Mouse (Mus musculus): ENCODE data around the gene Ywhab. TPM values are rescaled to one million over a fixed set of nuclear protein-coding genes. Genes with fewer than 3 reads are reported as not detected.

The Ywhab gene
- total and polyA plus RNA-seq, 2 experiments from 2014 or later = 160 to 656 TPM

DNA sequence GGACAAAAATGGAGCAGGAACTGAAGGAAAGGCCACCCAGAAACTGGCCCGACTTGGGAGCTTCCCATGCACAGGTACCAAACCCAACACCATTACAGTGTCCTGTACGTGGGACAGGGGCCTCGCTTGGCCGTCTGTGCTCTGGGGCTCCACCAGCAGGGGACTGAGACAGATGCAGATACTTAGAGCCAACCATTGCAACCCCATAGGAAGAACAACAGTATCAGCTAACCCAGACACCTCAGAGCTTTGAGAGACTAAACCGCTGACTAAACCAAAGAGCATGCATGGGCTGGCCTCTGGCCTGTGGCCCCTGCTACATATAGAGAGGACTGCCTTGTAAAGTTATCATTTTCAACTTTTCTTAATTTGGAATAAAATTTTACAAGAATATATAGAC lies 9.7 kb downstream of the Ywhab start:
- DNase-seq (ENCODE audit: low spot score) = no peak
- WGBS = 82% methylated on average over 5 of the region's 5 CpGs
- no peak for TF ChIP-seq CTCF (IDR thresholded peaks at IDR 0.05)
- Histone ChIP-seq H3K4me2 (ENCODE audit: low read depth, low read length, poor library complexity, severe bottlenecking) (no peak overlapping the region), H3K4me3 (ENCODE audit: low read depth, low read length) (no peak overlapping the region), H3K4me1 (ENCODE audit: insufficient read depth, low read length) (peaks cover 5% of the 10 kb centered on the region; the same call in 1 of the 2 replicates), H3K9me3 (ENCODE audit: low read length) (no peaks in the 10 kb centered on the region), H3K27ac (ENCODE audit: low read depth, low read length) (no peak overlapping the region), H3K9ac (replicated peaks; ENCODE audit: low read length, poor library complexity, severe bottlenecking) (no peak overlapping the region), H3K36me3 (ENCODE audit: insufficient read depth, low read length) (no peaks in the 10 kb centered on the region), H3K27me3 (ENCODE audit: insufficient read depth, low read length) (no peaks in the 10 kb centered on the region)
- ATAC-seq (ENCODE audit: low FRiP score) = no peak

DNA sequence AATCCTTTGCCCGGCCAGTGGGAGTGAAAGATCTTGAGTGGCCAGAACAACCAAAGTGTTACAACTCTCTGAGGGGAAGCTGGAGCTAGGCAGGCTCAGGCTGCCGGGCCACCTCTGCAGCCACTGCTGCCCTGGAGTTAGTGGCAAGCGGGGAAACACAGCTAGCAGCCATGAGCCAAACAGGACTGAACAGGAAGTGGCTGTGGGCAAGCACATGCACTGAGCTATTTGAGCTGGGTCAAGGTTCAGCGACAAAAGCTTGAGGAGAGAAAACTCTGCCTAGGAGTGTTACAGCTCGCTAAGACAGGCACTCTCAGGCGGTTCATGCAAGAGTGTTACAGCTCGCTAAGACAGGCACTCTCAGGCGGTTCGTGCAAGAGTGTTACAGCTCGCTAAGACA lies 12.2 kb downstream of the Ywhab start:
- WGBS = 85% methylated on average over 10 of the region's 10 CpGs
- H3K27ac ChIP-seq (ENCODE audit: low read depth, low read length) = no peak overlapping the region
- H3K27me3 ChIP-seq (ENCODE audit: insufficient read depth, low read length) = no peaks in the 10 kb centered on the region
- DNase-seq (ENCODE audit: low spot score) (no peak), ATAC-seq (ENCODE audit: low FRiP score) (no peak)
- H3K9me3 ChIP-seq (ENCODE audit: low read length) = no peaks in the 10 kb centered on the region
- no peak overlapping the region for H3K9ac ChIP-seq (replicated peaks; ENCODE audit: low read length, poor library complexity, severe bottlenecking)
- H3K4me2 ChIP-seq (ENCODE audit: low read depth, low read length, poor library complexity, severe bottlenecking) = no peak overlapping the region
- H3K4me3 ChIP-seq (ENCODE audit: low read depth, low read length) = no peak overlapping the region
- peaks cover 5% of the 10 kb centered on the region; the same call in 1 of the 2 replicates for H3K36me3 ChIP-seq (ENCODE audit: insufficient read depth, low read length)
- peaks cover 5% of the 10 kb centered on the region; the same call in 1 of the 2 replicates for H3K4me1 ChIP-seq (ENCODE audit: insufficient read depth, low read length)
- TF ChIP-seq CTCF (IDR thresholded peaks at IDR 0.05) = no peak

DNA sequence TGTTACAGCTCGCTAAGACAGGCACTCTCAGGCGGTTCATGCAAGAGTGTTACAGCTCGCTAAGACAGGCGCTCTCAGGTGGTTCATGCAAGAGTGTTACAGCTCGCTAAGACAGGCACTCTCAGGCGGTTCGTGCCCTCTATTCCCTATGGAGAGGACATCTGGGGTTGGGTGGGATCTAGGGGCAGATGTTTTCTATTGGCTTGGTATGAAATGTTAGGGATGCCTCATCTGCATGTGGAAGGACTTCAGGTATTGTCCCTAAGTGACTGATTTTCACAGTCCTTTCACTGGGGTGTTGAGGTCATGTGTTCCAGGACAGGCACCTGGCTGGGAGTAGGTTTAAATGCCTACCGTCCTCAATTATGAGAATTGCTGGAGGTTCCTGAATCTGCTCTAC lies 12.8 kb downstream of the Ywhab start:
- Histone ChIP-seq H3K4me3 (ENCODE audit: low read depth, low read length) (no peak overlapping the region), H3K4me1 (ENCODE audit: insufficient read depth, low read length) (peaks cover 5% of the 10 kb centered on the region; the same call in 1 of the 2 replicates), H3K4me2 (ENCODE audit: low read depth, low read length, poor library complexity, severe bottlenecking) (no peak overlapping the region), H3K27ac (ENCODE audit: low read depth, low read length) (no peak overlapping the region), H3K27me3 (ENCODE audit: insufficient read depth, low read length) (no peaks in the 10 kb centered on the region), H3K9ac (replicated peaks; ENCODE audit: low read length, poor library complexity, severe bottlenecking) (no peak overlapping the region), H3K9me3 (ENCODE audit: low read length) (no peaks in the 10 kb centered on the region), H3K36me3 (ENCODE audit: insufficient read depth, low read length) (peaks cover 10% of the 10 kb centered on the region)
- 89% methylated on average over 8 of the region's 8 CpGs for WGBS
- ATAC-seq (ENCODE audit: low FRiP score) (no peak), DNase-seq (ENCODE audit: low spot score) (no peak)
- no peak for TF ChIP-seq CTCF (IDR thresholded peaks at IDR 0.05)

DNA sequence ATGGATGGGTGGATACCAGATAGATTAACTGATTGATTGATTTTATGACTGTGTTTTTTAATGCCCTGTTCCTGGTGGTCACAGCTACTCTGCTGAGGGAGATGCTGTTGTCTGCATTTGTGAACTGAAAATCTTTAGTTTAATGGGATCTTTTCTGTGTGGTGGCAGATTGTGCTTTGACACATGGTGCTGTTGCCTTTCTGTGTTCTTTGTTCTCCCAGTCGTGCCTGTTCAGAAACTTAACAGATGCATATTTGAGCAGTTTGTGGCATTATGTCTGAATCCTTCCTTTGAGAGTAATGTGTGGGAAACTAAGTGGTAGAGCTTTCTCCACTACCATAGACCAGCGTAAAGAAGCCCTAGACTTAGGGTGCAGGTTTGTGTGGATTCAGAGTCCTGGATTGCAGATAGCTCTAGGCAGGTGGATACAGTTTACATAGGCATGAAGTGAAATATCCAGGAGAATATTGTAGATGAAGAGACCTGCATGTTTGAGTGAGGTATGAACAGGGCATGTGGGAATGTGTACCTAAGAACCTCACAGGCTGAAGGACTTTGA lies 13.3 kb downstream of the Ywhab start:
- no peak overlapping the region for H3K4me2 ChIP-seq (ENCODE audit: low read depth, low read length, poor library complexity, severe bottlenecking)
- no peak overlapping the region for H3K9ac ChIP-seq (replicated peaks; ENCODE audit: low read length, poor library complexity, severe bottlenecking)
- H3K9me3 ChIP-seq (ENCODE audit: low read length) = no peaks in the 10 kb centered on the region
- ATAC-seq (ENCODE audit: low FRiP score) = no peak
- WGBS = 54% methylated on average over 2 of the region's 2 CpGs
- no peak overlapping the region for H3K27ac ChIP-seq (ENCODE audit: low read depth, low read length)
- no peak overlapping the region for H3K4me3 ChIP-seq (ENCODE audit: low read depth, low read length)
- peaks cover 5% of the 10 kb centered on the region; the same call in 1 of the 2 replicates for H3K4me1 ChIP-seq (ENCODE audit: insufficient read depth, low read length)
- DNase-seq (ENCODE audit: low spot score) = no peak
- no peaks in the 10 kb centered on the region for H3K27me3 ChIP-seq (ENCODE audit: insufficient read depth, low read length)
- peaks cover 14% of the 10 kb centered on the region for H3K36me3 ChIP-seq (ENCODE audit: insufficient read depth, low read length)
- TF ChIP-seq CTCF (IDR thresholded peaks at IDR 0.05) = no peak

DNA sequence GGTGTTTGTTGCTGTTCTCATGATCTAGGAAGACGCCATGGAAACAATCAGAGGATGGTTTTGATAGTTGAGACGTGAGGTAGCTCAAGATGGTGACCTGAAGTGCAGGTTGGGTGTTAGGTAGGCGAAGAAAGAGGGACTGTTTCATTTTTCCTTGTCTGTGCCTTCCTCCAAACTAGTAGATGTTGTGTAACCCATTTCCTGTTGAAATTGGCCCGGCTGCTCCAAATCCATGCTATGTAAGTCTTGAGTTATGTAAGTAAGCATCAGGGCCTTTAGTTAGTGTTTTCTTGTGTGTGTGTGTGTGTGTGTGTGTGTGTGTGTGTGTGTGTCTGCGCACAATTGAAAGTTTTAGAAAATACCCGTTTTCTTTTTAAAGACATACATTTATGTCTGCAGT lies 14.5 kb downstream of the Ywhab start:
- WGBS = 92% methylated on average over 6 of the region's 6 CpGs
- Histone ChIP-seq H3K9ac (replicated peaks; ENCODE audit: low read length, poor library complexity, severe bottlenecking) (no peak overlapping the region), H3K4me2 (ENCODE audit: low read depth, low read length, poor library complexity, severe bottlenecking) (no peak overlapping the region), H3K27me3 (ENCODE audit: insufficient read depth, low read length) (no peaks in the 10 kb centered on the region), H3K4me1 (ENCODE audit: insufficient read depth, low read length) (peaks cover 5% of the 10 kb centered on the region; the same call in 1 of the 2 replicates), H3K9me3 (ENCODE audit: low read length) (no peaks in the 10 kb centered on the region), H3K27ac (ENCODE audit: low read depth, low read length) (no peak overlapping the region), H3K4me3 (ENCODE audit: low read depth, low read length) (no peak overlapping the region), H3K36me3 (ENCODE audit: insufficient read depth, low read length) (peaks cover 20% of the 10 kb centered on the region)
- DNase-seq (ENCODE audit: low spot score) = no peak
- no peak for ATAC-seq (ENCODE audit: low FRiP score)
- TF ChIP-seq CTCF (IDR thresholded peaks at IDR 0.05) = no peak

DNA sequence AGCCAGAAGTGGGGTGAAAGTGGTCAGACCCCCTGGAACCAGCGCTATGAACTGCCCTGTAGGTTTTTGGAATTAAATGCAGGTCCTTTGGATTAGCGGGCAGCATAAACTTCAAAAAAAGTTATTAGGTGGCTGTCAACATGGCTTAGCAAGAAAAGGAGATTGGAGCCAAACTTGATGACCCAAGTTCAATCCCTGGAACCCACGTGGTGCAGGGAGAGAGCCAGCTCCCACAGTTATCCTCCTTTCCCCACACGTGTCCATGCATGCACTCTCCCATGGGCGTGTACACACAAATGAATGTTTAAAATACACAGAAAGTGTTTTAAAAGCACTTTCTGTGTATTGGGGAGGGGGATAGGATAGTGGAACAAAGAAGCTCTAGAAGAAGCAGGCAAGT lies 15.7 kb downstream of the Ywhab start:
- TF ChIP-seq CTCF (IDR thresholded peaks at IDR 0.05) = no peak
- WGBS = 90% methylated on average over 5 of the region's 5 CpGs

More for the DNA sequence above, 15.7 kb downstream of the Ywhab start:
- no peak overlapping the region for H3K4me3 ChIP-seq (ENCODE audit: low read depth, low read length)
- no peak for ATAC-seq (ENCODE audit: low FRiP score)
- no peak overlapping the region for H3K4me2 ChIP-seq (ENCODE audit: low read depth, low read length, poor library complexity, severe bottlenecking)
- H3K27me3 ChIP-seq (ENCODE audit: insufficient read depth, low read length) = no peaks in the 10 kb centered on the region
- no peak for DNase-seq (ENCODE audit: low spot score)
- no peaks in the 10 kb centered on the region for H3K9me3 ChIP-seq (ENCODE audit: low read length)
- H3K36me3 ChIP-seq (ENCODE audit: insufficient read depth, low read length) = peaks cover 25% of the 10 kb centered on the region
- no peaks in the 10 kb centered on the region for H3K4me1 ChIP-seq (ENCODE audit: insufficient read depth, low read length)
- no peak overlapping the region for H3K9ac ChIP-seq (replicated peaks; ENCODE audit: low read length, poor library complexity, severe bottlenecking)
- H3K27ac ChIP-seq (ENCODE audit: low read depth, low read length) = no peak overlapping the region
